Mouse (Mus musculus): ENCODE results near the gene Commd7.

- TF ChIP-seq MYOG (IDR thresholded peaks at IDR 0.05; ENCODE audit: control insufficient read depth in 1 of 3, insufficient read depth in 1 of 3, insufficient read length in 2 of 3, low read depth in 2 of 3) (no peak), POLR2A (IDR thresholded peaks at IDR 0.05; ENCODE audit: insufficient read length, low read depth) (no peak), E2F4 (IDR thresholded peaks at IDR 0.05; ENCODE audit: insufficient read depth) (no peak)
Measured at GRCm38 (mm10) chr2:153642999-153643398, 10.4 kb upstream of the Commd7 start.

All from myocyte (in vitro differentiated cells).